In the genomic region with DNA sequence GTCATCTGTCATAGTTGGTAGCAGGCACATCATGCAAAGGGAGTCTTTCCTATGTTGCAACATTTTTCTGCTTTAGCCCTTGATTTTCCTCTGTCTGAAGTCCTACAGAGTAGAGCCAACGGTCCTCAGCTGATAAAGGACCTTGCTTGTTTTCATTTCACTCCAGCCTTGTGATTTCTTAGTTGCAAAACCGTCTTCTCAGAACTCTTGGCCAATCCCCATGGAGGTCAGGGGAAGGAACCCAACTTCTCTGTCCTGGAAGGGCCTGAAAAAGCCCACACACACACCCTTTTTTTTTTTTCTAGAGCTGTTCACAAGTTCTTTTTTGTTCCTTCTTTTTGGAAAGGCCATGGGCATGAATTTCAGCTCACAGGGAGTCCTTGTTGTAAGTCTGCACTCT, we compare ENCODE assay signal across 13 mouse cellular contexts. TPM values are rescaled to one million over a fixed set of nuclear protein-coding genes. Genes with fewer than 3 reads are reported as not detected.
A peak's percentile ranks its signal among the peaks of the same experiment; 100 is the strongest.
DNase-seq lines count a peak whose midpoint lies in the region; ATAC-seq lines count a peak whose summit lies in the region.
"Had no signal": no experiment of that assay in that cellular context is flagged by ENCODE, and none has a peak within 500 bp of the region (broad histone marks: within the 10 kb centered on the region; RNA-seq: fewer than 3 reads in every experiment).

No protein-coding gene starts in this region.

- intact Hi-C loops in gastrocnemius, postnatal 36 days (cut with DNase I), result no loop called here
- intact Hi-C loops in left cerebral cortex, postnatal 14 days (cut with DNase I), result no loop called here

- peak; percentile 14 for DNase-seq in gastrocnemius, adult 18-20 months (ENCODE audit: low spot score)
- no peak for DNase-seq in gastrocnemius, postnatal 36 days
- peak; percentile 24 for DNase-seq in 416B (ENCODE audit: low read depth)
- peak; percentile 86 for DNase-seq in lung, postnatal 36 days
- DNase-seq in left cerebral cortex, postnatal 14 days (ENCODE audit: low spot score in 2 of 2), result no peak
- no peak for DNase-seq in cerebellum, postnatal 14 days
- DNase-seq in spleen, postnatal 36 days (ENCODE audit: low spot score in 2 of 2), result no peak
- DNase-seq: B cell, adult 2 months; forebrain, postnatal 0 days; kidney, adult 11 months; lung, embryonic 14.5 days; thymus, adult 18-20 months had no signal

- peak; percentile 90 for ATAC-seq in granulocyte monocyte progenitor cell, adult 5-6 weeks (replicated peaks; ENCODE audit: poor library complexity, severe bottlenecking)
- ATAC-seq: forebrain, postnatal 0 days had no signal

RNA-seq across cellular contexts. Expression of gene Ddhd1, which starts 9.3 kb away (rescaled TPM):
- 1 to 10 TPM; 2.9 TPM for total RNA-seq in gastrocnemius, adult 18-20 months (2021)
- total RNA-seq in gastrocnemius, postnatal 36 days (2021), result 1 to 10 TPM; 2.7 to 3.3 TPM
- 17.7 and 22.1 TPM in 2 replicates for total RNA-seq in granulocyte monocyte progenitor cell, adult 5-6 weeks (2014; fragmentation: Nextera tagmentation)
- total RNA-seq in granulocyte monocyte progenitor cell, adult 5-6 weeks (2017), result 22.4 and 22.6 TPM in 2 replicates
- total RNA-seq in left cerebral cortex, postnatal 14 days (2021), result 10 to 100 TPM; 73.9 to 75.6 TPM

Comparison
In these comparisons a context has a peak if more than half of its experiments do, and no peak if none do; other contexts are left out.
1. DNase-seq: peak in gastrocnemius, adult 18-20 months (single experiment), 416B (single experiment) and lung, postnatal 36 days (single experiment); none in gastrocnemius, postnatal 36 days (0 of 2), left cerebral cortex, postnatal 14 days (0 of 2), cerebellum, postnatal 14 days (0 of 2) and spleen, postnatal 36 days (0 of 2).
2. RNA of gene Ddhd1, which starts 9.3 kb away (total RNA-seq): 73.9 to 75.6 TPM in left cerebral cortex, postnatal 14 days and 17.7 to 22.6 TPM in granulocyte monocyte progenitor cell, adult 5-6 weeks; 2.7 to 3.3 TPM in gastrocnemius, postnatal 36 days and 2.9 TPM in gastrocnemius, adult 18-20 months; every median in the first group is over 4 times any median in the second.